ENCODE assay signal across 8 mouse cellular contexts in the genomic region with DNA sequence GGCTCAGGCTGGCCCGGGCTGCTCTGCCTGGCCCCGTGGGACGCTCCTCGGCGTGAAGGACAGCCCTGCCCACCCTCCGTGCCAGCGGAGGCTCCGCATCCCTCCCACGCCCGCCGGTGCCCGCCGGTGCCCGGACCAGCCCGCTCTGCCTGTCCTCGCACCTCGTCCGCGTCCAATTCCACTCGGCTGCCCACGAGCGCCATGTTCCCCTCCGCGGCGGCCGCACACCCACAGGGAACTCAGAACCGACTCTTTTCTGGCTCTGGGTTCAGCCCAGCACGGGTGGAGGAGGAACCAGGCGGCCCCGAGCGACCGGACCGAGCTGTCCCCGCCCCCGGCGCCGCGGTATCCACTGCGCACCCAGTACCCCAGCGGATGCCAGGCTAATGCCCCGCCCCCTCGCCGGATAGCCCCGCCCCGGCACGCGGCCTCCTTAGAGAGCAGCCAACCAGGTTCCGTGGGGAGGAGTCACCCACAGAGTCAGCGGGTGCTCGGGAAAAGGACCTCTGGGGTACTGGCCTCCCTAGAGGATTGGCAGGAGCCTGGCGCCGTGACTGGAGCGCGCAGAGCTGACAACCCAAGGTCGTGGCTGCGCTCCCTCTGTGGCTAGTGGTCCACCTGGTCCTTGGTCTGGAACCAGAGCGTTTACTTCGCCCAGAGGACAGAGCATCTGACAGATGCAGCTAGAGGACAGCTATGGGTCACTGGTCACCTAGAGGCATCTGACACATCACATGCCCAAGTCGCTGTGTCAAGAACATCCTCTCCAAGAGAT. TPM values are rescaled to one million over a fixed set of nuclear protein-coding genes. Genes with fewer than 3 reads are reported as not detected.
A peak's percentile ranks its signal among the peaks of the same experiment; 100 is the strongest.
DNase-seq lines count a peak whose midpoint lies in the region; ATAC-seq and TF ChIP-seq lines count a peak whose summit lies in the region.

Gene Ttc39b, minus strand, starts transcription at position 346 of the 775 bp plus-strand sequence.

- H3K9ac ChIP-seq in kidney, embryonic 15.5 days: peak within 1 kb of the TSS; percentile 63

- WGBS in heart, embryonic 10.5 days: under 1% methylated on average over 53 of the region's 59 CpGs
- WGBS in kidney, embryonic 15.5 days: under 1% methylated on average over 53 of the region's 59 CpGs

- no peaks in the 10 kb centered on the region for H3K9me3 ChIP-seq in heart, embryonic 10.5 days
- no peaks in the 10 kb centered on the region for H3K9me3 ChIP-seq in kidney, embryonic 15.5 days (replicated peaks)

- peak within 1 kb of the TSS; percentile 59 for H3K4me3 ChIP-seq in C2C12 (ENCODE audit: insufficient read depth, poor library complexity, severe bottlenecking)
- H3K4me3 ChIP-seq in embryonic fibroblast, embryonic 13.5 days (ENCODE audit: insufficient read depth, low read length): peak within 1 kb of the TSS; percentile 92
- H3K4me3 ChIP-seq in heart, embryonic 10.5 days: peak within 1 kb of the TSS; percentile 81
- peak within 1 kb of the TSS; percentile 84 for H3K4me3 ChIP-seq in kidney, embryonic 15.5 days (replicated peaks)

- peaks cover 36% of the 10 kb centered on the region for H3K79me3 ChIP-seq in C2C12 (ENCODE audit: low read depth)

- peak within 1 kb of the TSS; percentile 99 for H3K4me2 ChIP-seq in kidney, embryonic 15.5 days

- H3K27me3 ChIP-seq in C2C12 (ENCODE audit: control insufficient read depth, insufficient read depth, insufficient read length): no peaks in the 10 kb centered on the region
- peaks cover 19% of the 10 kb centered on the region for H3K27me3 ChIP-seq in heart, embryonic 10.5 days (ENCODE audit: insufficient read depth, poor library complexity, severe bottlenecking)
- H3K27me3 ChIP-seq in kidney, embryonic 15.5 days: no peaks in the 10 kb centered on the region

- peak within 1 kb of the TSS; percentile 84 for H3K27ac ChIP-seq in embryonic fibroblast, embryonic 13.5 days (ENCODE audit: insufficient read depth, low read length)
- peak within 1 kb of the TSS; percentile 84 for H3K27ac ChIP-seq in heart, embryonic 10.5 days
- peak within 1 kb of the TSS; percentile 71 for H3K27ac ChIP-seq in kidney, embryonic 15.5 days

- H3ac ChIP-seq in C2C12 (ENCODE audit: control insufficient read depth, insufficient read length, low read depth): peak within 1 kb of the TSS; percentile 98

- peaks cover 42% of the 10 kb centered on the region for H3K79me2 ChIP-seq in C2C12 (ENCODE audit: control insufficient read depth, insufficient read depth)

- DNase-seq in brain, adult 2 months (ENCODE audit: low read depth, low spot score): peak; percentile 96
- DNase-seq in heart, embryonic 10.5 days (ENCODE audit: low spot score): peak; percentile 97
- DNase-seq in liver: peak; percentile 97
- peak; percentile 56 to 88 for DNase-seq in monocyte, adult 2 months (ENCODE audit: low read depth in 1 of 2, low spot score in 2 of 2)
- DNase-seq in spleen, postnatal 14 days (ENCODE audit: low spot score in 2 of 2): peak; percentile 98

- TF ChIP-seq POLR2A in embryonic fibroblast, embryonic 13.5 days (IDR thresholded peaks at IDR 0.05; ENCODE audit: low read depth, low read length): peak; percentile 83

- ATAC-seq in kidney, embryonic 15.5 days (replicated peaks; ENCODE audit: low FRiP score): peak; percentile 99

- no peaks in the 10 kb centered on the region for H3K36me3 ChIP-seq in C2C12 (ENCODE audit: control insufficient read depth, insufficient read depth)
- H3K36me3 ChIP-seq in heart, embryonic 10.5 days: no peaks in the 10 kb centered on the region
- H3K36me3 ChIP-seq in kidney, embryonic 15.5 days: no peaks in the 10 kb centered on the region

- peaks cover 2% of the 10 kb centered on the region for H3K4me1 ChIP-seq in embryonic fibroblast, embryonic 13.5 days (ENCODE audit: control insufficient read depth, insufficient read depth, low read length)
- peaks cover 12% of the 10 kb centered on the region; the same call in 1 of the 2 replicates for H3K4me1 ChIP-seq in heart, embryonic 10.5 days
- H3K4me1 ChIP-seq in kidney, embryonic 15.5 days: peaks cover 23% of the 10 kb centered on the region

- no peak for TF ChIP-seq CTCF in C2C12 (IDR thresholded peaks at IDR 0.05; ENCODE audit: control insufficient read depth, insufficient read depth, insufficient read length)
- no peak for TF ChIP-seq CTCF in embryonic fibroblast, embryonic 13.5 days (IDR thresholded peaks at IDR 0.05; ENCODE audit: borderline replicate concordance, insufficient read depth, low read length)

TF ChIP-seq in C2C12, 6 proteins besides CTCF, POLR2A, EP300 and RAD21:
- no peak for TF ChIP-seq MYOD1 (IDR thresholded peaks at IDR 0.05; ENCODE audit: control insufficient read depth, insufficient read length, low read depth)
- no peak for TF ChIP-seq MYOG (IDR thresholded peaks at IDR 0.05; ENCODE audit: control insufficient read depth, extremely low read depth, insufficient read length)
- TF ChIP-seq USF1 (IDR thresholded peaks at IDR 0.05; ENCODE audit: low read depth): no peak
- TF ChIP-seq MAX (IDR thresholded peaks at IDR 0.05): no peak
- TF ChIP-seq FOSL1 (IDR thresholded peaks at IDR 0.05; ENCODE audit: insufficient read depth, low read length, poor library complexity, severe bottlenecking): no peak
- no peak for TF ChIP-seq CEBPB (IDR thresholded peaks at IDR 0.05; ENCODE audit: low read depth)
TF ChIP-seq in C2C12: peak in this region for 0.

RNA-seq across cellular contexts. Expression of gene Ttc39b, which starts in this region (rescaled TPM):
- polyA plus RNA-seq in C2C12 (2012; fragmentation: generic; extraction: Trizol): 23.6 TPM
- polyA plus RNA-seq in embryonic fibroblast, embryonic 13.5 days (2011; ENCODE audit: insufficient read length, low read depth, missing spikeins): 34.6 and 39.5 TPM in 2 replicates
- polyA plus RNA-seq in heart, embryonic 10.5 days (2016; fragmentation: Nextera tagmentation; extraction: Ambion mirVana): 2.5 and 3.1 TPM in 2 replicates
- 2.0 and 2.7 TPM in 2 replicates for polyA plus RNA-seq in kidney, embryonic 15.5 days (2015; fragmentation: Nextera tagmentation; extraction: Ambion mirVana)

Comparison
In these comparisons a context has a peak if more than half of its experiments do, and no peak if none do; other contexts are left out.
1. Peak in every context shown above with its lines: DNase-seq, ATAC-seq, H3K4me3 ChIP-seq and H3K27ac ChIP-seq.